Mouse (Mus musculus) MEL-GATA-1-ER (cell line): Measurements from ENCODE around the gene Pls3.

Experiments
- DNase-seq: peaks from one replicate; pipeline ENCODE4 v3.0.0-alpha.2; 2012; ENCODE audit warnings: low read depth; ENCODE audit errors: extremely low read depth

Pls3 gene

GRCm38 (mm10) chrX:75874332-75875291 is at the start of gene Pls3:
TSS of gene Pls3 (minus strand) at chrX:75875182.
- peak; percentile 94 for DNase-seq

GRCm38 (mm10) chrX:75895716-75896115 is 20.7 kb upstream of the Pls3 start:
- DNase-seq = no peak

- DNase-seq = no peak
Observed at GRCm38 (mm10) chrX:75875566-75875965, 584 bp upstream of the Pls3 start.

- no peak for DNase-seq
Observed at GRCm38 (mm10) chrX:75873813-75874212, 1.2 kb downstream of the Pls3 start.

DNA sequence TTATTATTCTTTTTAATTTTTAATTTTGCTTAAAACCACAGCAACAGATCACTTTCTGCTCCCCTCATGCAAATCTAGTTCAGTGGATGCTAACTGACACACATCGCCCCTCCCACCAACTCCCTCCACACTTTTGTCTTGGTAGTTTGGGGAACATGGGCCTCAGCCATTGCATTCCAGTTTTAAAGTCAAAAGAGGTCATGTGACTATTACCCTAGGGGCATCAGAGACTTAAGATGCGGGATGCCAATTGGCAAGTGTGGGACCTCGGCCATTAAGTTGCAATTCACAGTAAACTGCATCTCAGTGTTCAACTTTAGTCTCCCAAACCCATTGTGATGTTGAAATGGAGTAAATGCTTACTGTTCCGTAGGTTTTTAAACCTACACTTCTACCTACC is 1.7 kb downstream of the Pls3 start:
- DNase-seq = no peak

- DNase-seq = no peak
Observed at GRCm38 (mm10) chrX:75871855-75872254, 3.1 kb downstream of the Pls3 start.

GRCm38 (mm10) chrX:75861715-75862114 is 13.3 kb downstream of the Pls3 start:
- DNase-seq = no peak

- DNase-seq = peak; percentile 32
Observed at GRCm38 (mm10) chrX:75854294-75854693, 20.7 kb downstream of the Pls3 start.

- peak; percentile 88 for DNase-seq
Observed at GRCm38 (mm10) chrX:75844290-75844689, 30.7 kb downstream of the Pls3 start.

DNA sequence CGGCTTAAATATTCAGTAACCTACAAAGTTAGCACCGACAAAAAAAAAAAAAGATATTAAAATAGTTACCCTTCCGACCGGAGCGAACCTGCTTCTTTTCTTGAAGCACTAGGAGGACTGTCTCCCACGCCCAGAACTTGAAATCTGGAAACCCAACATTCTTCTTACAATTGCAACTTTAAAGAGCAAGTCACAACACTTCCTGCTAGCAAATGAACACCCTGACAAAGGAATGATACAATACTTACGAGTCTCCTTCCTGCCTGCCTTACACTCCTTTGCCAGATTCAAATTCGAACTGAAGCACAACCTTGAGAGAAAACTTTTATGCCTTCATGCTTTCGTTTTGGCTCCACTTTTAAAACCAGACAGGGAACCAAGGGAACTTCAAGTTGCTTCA is 32.1 kb downstream of the Pls3 start:
- no peak for DNase-seq

- DNase-seq = no peak
Observed at GRCm38 (mm10) chrX:75842120-75842519, 32.9 kb downstream of the Pls3 start.

- DNase-seq = no peak
Observed at GRCm38 (mm10) chrX:75840263-75840662, 34.7 kb downstream of the Pls3 start.

- no peak for DNase-seq
Observed at GRCm38 (mm10) chrX:75834836-75835235, 40.1 kb downstream of the Pls3 start.

GRCm38 (mm10) chrX:75834286-75834685 is 40.7 kb downstream of the Pls3 start:
- no peak for DNase-seq

- DNase-seq = no peak
Observed at GRCm38 (mm10) chrX:75833006-75833641, 41.9 kb downstream of the Pls3 start.

- DNase-seq = no peak
Observed at GRCm38 (mm10) chrX:75829867-75830255, 45.1 kb downstream of the Pls3 start.

- no peak for DNase-seq
Observed at GRCm38 (mm10) chrX:75829240-75829866, 45.6 kb downstream of the Pls3 start.

GRCm38 (mm10) chrX:75818647-75819271 is 56.2 kb downstream of the Pls3 start:
- DNase-seq = no peak

- no peak for DNase-seq
Observed at GRCm38 (mm10) chrX:75814958-75815357, 60.0 kb downstream of the Pls3 start.

- DNase-seq = no peak
Observed at GRCm38 (mm10) chrX:75814123-75814522, 60.9 kb downstream of the Pls3 start.

GRCm38 (mm10) chrX:75796583-75796982 is 78.4 kb downstream of the Pls3 start:
- peak; percentile 12 for DNase-seq

- no peak for DNase-seq
Observed at GRCm38 (mm10) chrX:75779796-75780195, 95.2 kb downstream of the Pls3 start.
